Mouse (Mus musculus) liver, embryonic 14.5 days (tissue): ENCODE measurements around the gene Rnf39. TPM values are rescaled to one million over a fixed set of nuclear protein-coding genes. Genes with fewer than 3 reads are reported as not detected.
A peak's percentile ranks its signal among the peaks of the same experiment; 100 is the strongest.

Experiments
- ATAC-seq: fragments of 200-750 bp; cut with Nextera tagmentation; 2 replicates; pipeline ENCODE4 v1.8.0; 2017; ENCODE audit warnings: moderate number of reproducible peaks, mild to moderate bottlenecking, moderate library complexity; ENCODE audit not compliant: insufficient read depth
- DNase-seq, 3 experiments: peaks; one replicate each; pipeline ENCODE4 v3.0.0-alpha.2; 2012 to 2013; ENCODE audit warnings: low read depth in 3 of 3, low spot score in 3 of 3
- H3K27ac ChIP-seq: fragments of 300-500 bp; sonication (generic); 2 replicates; pipeline ENCODE4 v1.5.1; 2014; ENCODE audit warnings: moderate library complexity, mild to moderate bottlenecking, control low read depth, inconsistent platforms
- H3K27me3 ChIP-seq: fragments of 300-500 bp; sonication (generic); 2 replicates; pipeline ENCODE4 v1.6.1; 2014; ENCODE audit warnings: mild to moderate bottlenecking, low read length, moderate library complexity; ENCODE audit not compliant: control insufficient read depth, insufficient read depth
- H3K36me3 ChIP-seq: fragments of 300-500 bp; sonication (generic); replicated peaks from 2 replicates; pipeline ENCODE4 v1.6.1; 2014; ENCODE audit warnings: low read depth; ENCODE audit not compliant: control insufficient read depth, insufficient read depth
- H3K4me1 ChIP-seq, 2 experiments: fragments of 200-500 bp in 1 of 2; fragments of 300-500 bp in 1 of 2; sonication (generic) in 1 of 2; replicated peaks; 2 replicates each; pipeline ENCODE4 v1.6.1; 2012 to 2014; ENCODE audit warnings: antibody characterized with exemption in 1 of 2, inconsistent platforms in 1 of 2, low read length in 1 of 2; ENCODE audit not compliant: control insufficient read depth in 2 of 2, insufficient read depth in 2 of 2
- H3K4me2 ChIP-seq: fragments of 300-500 bp; sonication (generic); 2 replicates; pipeline ENCODE4 v1.6.1; 2014; ENCODE audit warnings: low read depth, mild to moderate bottlenecking, control low read depth, moderate library complexity
- H3K4me3 ChIP-seq, 2 experiments: fragments of 200-500 bp in 1 of 2; fragments of 300-500 bp in 1 of 2; sonication (generic) in 1 of 2; 2 replicates each; pipeline ENCODE4 v1.5.1; 2012 to 2014; ENCODE audit warnings: low read depth in 2 of 2, low read length in 2 of 2, mild to moderate bottlenecking in 2 of 2, control low read depth in 1 of 2, inconsistent platforms in 1 of 2, moderate library complexity in 1 of 2; ENCODE audit not compliant: insufficient read depth in 1 of 2
- H3K9ac ChIP-seq: fragments of 300-500 bp; sonication (generic); replicated peaks from 2 replicates; pipeline ENCODE4 v1.6.1; 2014; ENCODE audit warnings: mild to moderate bottlenecking, control low read depth, moderate library complexity
- H3K9me3 ChIP-seq: fragments of 300-500 bp; sonication (generic); 2 replicates; pipeline ENCODE4 v1.6.1; 2016; ENCODE audit warnings: low read length, mixed read lengths; ENCODE audit not compliant: control insufficient read depth
- CTCF ChIP-seq: IDR thresholded peaks from 2 replicates; pipeline ENCODE4 v1.5.1; 2016; ENCODE audit warnings: antibody characterized with exemption, low read depth, control low read depth
- EP300 ChIP-seq: IDR thresholded peaks from 2 replicates; pipeline ENCODE4 v1.6.1; 2016; ENCODE audit warnings: antibody characterized with exemption, low read depth
- WGBS: fragments of 180-500 bp; shearing (Covaris S2); extraction: QIAGEN DNeasy Blood & Tissue Kit; methylation state at CpG from one replicate; pipeline ENCODE4 v1.1.7; 2014; ENCODE audit not compliant: insufficient replicate concordance; 5-methylcytosine and 5-hydroxymethylcytosine counted together
- polyA plus RNA-seq, 2 experiments: library from polyadenylated mRNA; depleted of rRNA in 1 of 2; stranded (reverse) in 1 of 2; unstranded in 1 of 2; fragments of >200 nt; fragmentation: Nextera tagmentation in 1 of 2; extraction: Ambion mirVana in 1 of 2; gene quantifications; 2 replicates each; pipeline versions ENCODE4 v1.2.1 to v1.2.3; 2012 to 2014

Rnf39 gene
- polyA plus RNA-seq (2012; rRNA removed): 0.02 TPM in 2 replicates
- polyA plus RNA-seq (2014; fragmentation: Nextera tagmentation; extraction: Ambion mirVana): not detected in 2 replicates

DNA sequence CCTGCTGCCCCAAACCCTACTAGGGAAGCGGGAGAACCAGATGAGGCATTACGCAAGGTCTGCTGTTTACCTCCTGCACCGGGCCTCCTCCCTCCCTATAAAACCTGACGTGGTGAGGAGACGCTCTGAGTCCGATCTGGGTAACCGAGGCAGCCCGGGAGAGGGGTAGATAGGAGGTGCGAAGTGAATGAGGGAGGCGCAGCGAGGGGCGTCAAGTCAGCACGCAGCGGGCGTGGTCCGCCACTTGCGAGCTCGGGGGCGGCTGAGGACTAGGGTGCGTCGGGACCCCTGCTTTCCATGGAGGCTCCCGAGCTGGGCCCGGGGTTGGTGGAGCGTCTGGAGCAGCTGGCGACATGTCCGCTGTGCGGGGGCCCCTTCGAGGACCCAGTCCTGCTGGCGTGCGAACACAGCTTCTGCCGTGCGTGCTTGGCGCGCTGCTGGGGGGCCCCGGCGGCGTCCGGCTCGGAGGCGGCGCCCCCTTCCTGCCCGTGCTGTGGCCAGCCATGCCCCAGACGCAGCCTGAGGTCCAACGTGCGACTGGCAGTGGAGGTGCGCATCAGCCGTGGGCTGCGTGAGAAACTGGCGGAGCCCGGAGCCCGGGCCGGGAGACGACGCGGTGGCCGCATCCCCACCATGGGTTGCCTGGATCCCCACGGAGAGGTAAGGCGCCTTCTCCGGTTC is at the start of gene Rnf39:
Gene Rnf39 (plus strand): TSS at position 128 of the 681 bp plus-strand sequence.
- H3K27ac ChIP-seq: no peak within 1 kb of the TSS
- H3K36me3 ChIP-seq: no peaks in the 10 kb centered on the region
- DNase-seq (no peak), ATAC-seq (no peak)
- peak within 1 kb of the TSS; percentile 39 for H3K4me2 ChIP-seq
- TF ChIP-seq CTCF (no peak), EP300 (no peak)
- 2% methylated on average over 59 of the region's 59 CpGs for WGBS
- peak within 1 kb of the TSS in 1 of 2 experiments; percentile 27; a peak in 2 of 4 replicates for H3K4me3 ChIP-seq
- H3K27me3 ChIP-seq: peaks cover 62% of the 10 kb centered on the region
- no peak within 1 kb of the TSS for H3K9ac ChIP-seq
- H3K9me3 ChIP-seq: no peaks in the 10 kb centered on the region
- H3K4me1 ChIP-seq: 0 out of 4 replicates have a peak, but pooled peaks cover 0 to 4% of the 10 kb centered on the region in 2 experiments

DNA sequence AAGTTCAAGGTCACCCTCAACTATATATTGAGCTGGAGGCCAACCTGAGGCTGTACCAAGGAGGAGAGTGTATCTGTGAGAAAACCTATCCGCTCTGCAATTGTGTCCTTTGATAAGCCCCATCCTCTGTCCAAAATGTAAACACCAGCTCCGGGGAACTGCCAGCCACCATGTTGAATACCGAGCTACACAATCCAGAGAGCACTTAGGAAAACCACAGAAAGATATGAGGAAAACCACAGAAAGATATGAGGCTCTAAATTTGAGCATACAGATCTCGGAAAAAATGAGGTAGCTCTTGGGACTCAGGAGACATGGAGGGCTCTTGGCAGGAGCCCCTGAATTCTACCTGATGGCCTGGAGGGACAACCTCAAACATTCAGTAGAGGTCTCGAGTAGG is 49.3 kb upstream of the Rnf39 start:
- Histone ChIP-seq H3K4me2 (no peak overlapping the region), H3K4me1 (no peaks in the 10 kb centered on the region), H3K9me3 (no peaks in the 10 kb centered on the region), H3K36me3 (no peaks in the 10 kb centered on the region), H3K27me3 (no peaks in the 10 kb centered on the region; the same call in 1 of the 2 replicates), H3K9ac (no peak overlapping the region), H3K4me3 (no peak overlapping the region), H3K27ac (no peak overlapping the region)
- DNase-seq (no peak), ATAC-seq (no peak)
- TF ChIP-seq EP300 (no peak), CTCF (no peak)
- WGBS: 11% methylated on average over 5 of the region's 5 CpGs

DNA sequence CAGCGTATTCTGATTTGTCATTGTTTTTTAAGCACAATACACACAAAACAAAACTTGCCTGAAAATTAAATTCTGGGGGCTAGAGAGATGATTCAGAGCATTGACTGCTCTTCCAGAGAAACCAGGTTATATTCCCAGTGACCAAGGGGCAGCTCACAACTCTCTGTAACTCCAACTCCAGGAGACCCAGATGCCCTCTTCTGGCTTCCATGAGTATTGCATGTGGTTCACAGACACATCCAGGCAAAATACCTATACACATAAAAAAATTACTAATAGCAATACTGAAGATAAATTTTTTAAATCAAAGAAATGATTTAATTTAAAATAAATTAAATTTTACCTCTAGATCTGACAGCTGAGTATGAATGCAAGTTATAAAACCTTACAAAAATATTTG is 46.1 kb upstream of the Rnf39 start:
- ATAC-seq (no peak), DNase-seq (peak; percentile 20 to 30 (median 28))
- Histone ChIP-seq H3K36me3 (no peaks in the 10 kb centered on the region), H3K4me3 (no peak overlapping the region), H3K27ac (no peak overlapping the region), H3K9ac (no peak overlapping the region), H3K4me2 (no peak overlapping the region), H3K27me3 (no peaks in the 10 kb centered on the region), H3K4me1 (no peaks in the 10 kb centered on the region), H3K9me3 (no peaks in the 10 kb centered on the region)
- WGBS: 81% methylated on average over 1 of the region's 1 CpGs
- TF ChIP-seq CTCF (peak; percentile 75), EP300 (no peak)

- Histone ChIP-seq H3K4me2 (no peak overlapping the region), H3K36me3 (no peaks in the 10 kb centered on the region), H3K9me3 (no peaks in the 10 kb centered on the region), H3K27me3 (no peaks in the 10 kb centered on the region), H3K9ac (no peak overlapping the region), H3K4me1 (no peaks in the 10 kb centered on the region), H3K27ac (no peak overlapping the region), H3K4me3 (no peak overlapping the region)
- ATAC-seq: no peak
- TF ChIP-seq EP300: no peak
- TF ChIP-seq CTCF: no peak
- DNase-seq: no peak
Measured at GRCm38 (mm10) chr17:36897065-36897464, 45.7 kb upstream of the Rnf39 start.

GRCm38 (mm10) chr17:36897552-36898205 is 45.0 kb upstream of the Rnf39 start, which contains the start of gene Trim31:
Trim31 (plus strand) TSS chr17:36898118.
- no peak for DNase-seq
- no peak within 1 kb of the TSS for H3K27ac ChIP-seq
- no peaks in the 10 kb centered on the region for H3K9me3 ChIP-seq
- H3K27me3 ChIP-seq: no peaks in the 10 kb centered on the region
- H3K4me2 ChIP-seq: no peak within 1 kb of the TSS
- H3K9ac ChIP-seq: no peak within 1 kb of the TSS
- 48% methylated on average over 6 of the region's 6 CpGs for WGBS
- H3K4me3 ChIP-seq: no peak within 1 kb of the TSS
- ATAC-seq: no peak
- no peaks in the 10 kb centered on the region for H3K36me3 ChIP-seq
- no peaks in the 10 kb centered on the region for H3K4me1 ChIP-seq
- TF ChIP-seq CTCF (no peak), EP300 (no peak)
